Mouse (Mus musculus) kidney, adult 10 weeks (tissue): ENCODE measurements around the gene Stab2. TPM values are rescaled to one million over a fixed set of nuclear protein-coding genes. Genes with fewer than 3 reads are reported as not detected.

ENCODE experiments used
- polyA plus RNA-seq: library from polyadenylated mRNA; stranded (reverse); fragments of 350-450 nt; fragmentation: Illumina TruSeq; extraction: RNeasy Lipid Tissue Mini Kit (QIAGEN cat#74804); gene quantifications from one replicate; pipeline ENCODE4 v1.2.3, GENCODE M21; 2014; ENCODE audit warnings: low read depth, low replicate concordance

Gene Stab2
- polyA plus RNA-seq = 1.1 TPM

GRCm38 (mm10) chr10:87007385-87008214 is at the start of gene Stab2:
TSS of gene Stab2 (minus strand) at chr10:87008025.

Other genes starting within 250 kb of the Stab2 start
- gene Gm49358, start 244.1 kb downstream of the Stab2 start, polyA plus RNA-seq = not detected
- 2.7 TPM for gene Nt5dc3, start 229.0 kb downstream of the Stab2 start, polyA plus RNA-seq
- not detected for gene 1700113H08Rik, start 50.0 kb upstream of the Stab2 start, polyA plus RNA-seq